20 mouse cellular contexts compared by ENCODE assay signal in the genomic region with DNA sequence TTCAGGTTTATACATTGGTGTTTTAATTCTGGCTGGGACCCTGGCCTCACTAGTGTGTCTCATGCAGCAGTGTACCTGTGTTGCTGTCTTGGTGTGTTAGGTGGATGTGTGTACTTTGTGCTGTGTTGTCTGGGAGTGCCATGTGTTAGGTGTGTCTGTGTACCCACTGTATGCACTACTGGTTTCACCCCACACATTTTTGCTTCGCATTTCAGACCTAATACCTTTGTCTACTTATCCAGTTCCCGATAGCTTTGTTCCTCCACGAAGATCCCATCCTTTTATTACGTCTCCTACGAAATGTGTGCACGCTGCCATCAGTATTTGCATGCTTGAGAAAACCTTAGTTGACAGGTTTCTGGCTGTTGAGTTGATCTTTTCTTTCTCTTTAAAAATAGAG. TPM values are rescaled to one million over a fixed set of nuclear protein-coding genes. Genes with fewer than 3 reads are reported as not detected.
A peak's percentile ranks its signal among the peaks of the same experiment; 100 is the strongest.
DNase-seq lines count a peak whose midpoint lies in the region; ATAC-seq lines count a peak whose summit lies in the region.
"Had no signal": no experiment of that assay in that cellular context is flagged by ENCODE, and none has a peak within 500 bp of the region (broad histone marks: within the 10 kb centered on the region; RNA-seq: fewer than 3 reads in every experiment).

No protein-coding gene starts in this region.

- no peak for ATAC-seq in midbrain, embryonic 14.5 days (ENCODE audit: low FRiP score, low TSS enrichment)
- ATAC-seq: forebrain, embryonic 13.5 days; forebrain, embryonic 15.5 days had no signal

- H3K27me3 ChIP-seq in midbrain, embryonic 14.5 days (ENCODE audit: control insufficient read depth, insufficient read depth, low read length), result no peaks in the 10 kb centered on the region
- no peaks in the 10 kb centered on the region for H3K27me3 ChIP-seq in midbrain, embryonic 10.5 days (ENCODE audit: low read depth, poor library complexity, severe bottlenecking)
- H3K27me3 ChIP-seq: embryonic facial prominence, embryonic 13.5 days; embryonic facial prominence, embryonic 15.5 days; forebrain, embryonic 13.5 days; forebrain, embryonic 15.5 days had no signal

- H3K4me1 ChIP-seq in midbrain, embryonic 14.5 days (ENCODE audit: control insufficient read depth, insufficient read depth, low read length), result no peaks in the 10 kb centered on the region
- no peaks in the 10 kb centered on the region for H3K4me1 ChIP-seq in midbrain, embryonic 10.5 days
- H3K4me1 ChIP-seq: embryonic facial prominence, embryonic 15.5 days; forebrain, embryonic 10.5 days had no signal

- no peak overlapping the region; the same call in 1 of the 2 replicates for H3K9ac ChIP-seq in midbrain, embryonic 14.5 days (replicated peaks; ENCODE audit: low read length)
- H3K9ac ChIP-seq: embryonic facial prominence, embryonic 13.5 days; embryonic facial prominence, embryonic 15.5 days; forebrain, embryonic 13.5 days; forebrain, embryonic 15.5 days had no signal

- DNase-seq in heart, adult 11 months, result peak; percentile 52
- no peak for DNase-seq in heart, postnatal 4 days
- no peak for DNase-seq in midbrain, embryonic 14.5 days
- no peak for DNase-seq in midbrain, embryonic 10.5 days (ENCODE audit: low spot score)
- DNase-seq: adrenal gland, adult 2 months; adrenal gland, postnatal 10 days; adrenal gland, postnatal 25 days; cerebellum, adult 11 months; cerebellum, adult 18-20 months; cerebellum, adult 8-10 months; cerebellum, adult 9-11 months; cerebellum, postnatal 14 days; cerebellum, postnatal 36 days; embryo, embryonic 11 days had no signal

- H3K4me3 ChIP-seq in midbrain, embryonic 14.5 days (replicated peaks; ENCODE audit: low read depth, low read length), result no peak overlapping the region
- no peak overlapping the region for H3K4me3 ChIP-seq in midbrain, embryonic 10.5 days
- H3K4me3 ChIP-seq: embryonic facial prominence, embryonic 13.5 days; embryonic facial prominence, embryonic 15.5 days; erythroblast, embryonic 14.5 days; forebrain, embryonic 10.5 days; forebrain, embryonic 13.5 days; forebrain, embryonic 15.5 days had no signal

- 90% methylated on average over 6 of the region's 6 CpGs for WGBS in midbrain, embryonic 14.5 days
- 93% methylated on average over 6 of the region's 6 CpGs for WGBS in midbrain, embryonic 10.5 days

- no peaks in the 10 kb centered on the region for H3K9me3 ChIP-seq in midbrain, embryonic 14.5 days (ENCODE audit: control insufficient read depth, low read length)
- no peaks in the 10 kb centered on the region for H3K9me3 ChIP-seq in midbrain, embryonic 10.5 days (replicated peaks)
- H3K9me3 ChIP-seq: embryonic facial prominence, embryonic 13.5 days; embryonic facial prominence, embryonic 15.5 days; forebrain, embryonic 10.5 days; forebrain, embryonic 13.5 days; forebrain, embryonic 15.5 days had no signal

- H3K36me3 ChIP-seq in midbrain, embryonic 14.5 days (ENCODE audit: control insufficient read depth, insufficient read depth, low read length), result peaks cover 5% of the 10 kb centered on the region; the same call in 1 of the 2 replicates
- H3K36me3 ChIP-seq in midbrain, embryonic 10.5 days, result peaks cover 26% of the 10 kb centered on the region

- H3K4me2 ChIP-seq in midbrain, embryonic 14.5 days (ENCODE audit: low read length), result no peak overlapping the region
- H3K4me2 ChIP-seq: embryonic facial prominence, embryonic 13.5 days; embryonic facial prominence, embryonic 15.5 days; forebrain, embryonic 13.5 days; forebrain, embryonic 15.5 days had no signal

- 0 out of 2 replicates have a peak overlapping the region, but pooled peaks have one; percentile 2 for H3K27ac ChIP-seq in midbrain, embryonic 14.5 days (replicated peaks; ENCODE audit: low read depth, low read length)
- no peak overlapping the region for H3K27ac ChIP-seq in midbrain, embryonic 10.5 days (replicated peaks)
- H3K27ac ChIP-seq: embryonic facial prominence, embryonic 13.5 days; embryonic facial prominence, embryonic 15.5 days; forebrain, embryonic 10.5 days; forebrain, embryonic 13.5 days; forebrain, embryonic 15.5 days had no signal

RNA-seq across cellular contexts. Expression of gene Ppp4r1, which starts 18.1 kb away (rescaled TPM):
- total RNA-seq in heart, postnatal 4 days (2021), result 10 to 100 TPM; 79.8 to 83.0 TPM
- polyA plus RNA-seq in midbrain, embryonic 14.5 days (2014; fragmentation: Nextera tagmentation; extraction: Ambion mirVana), result 45.0 and 54.0 TPM in 2 replicates
- 58.2 and 60.7 TPM in 2 replicates for polyA plus RNA-seq in midbrain, embryonic 10.5 days (2016; fragmentation: Nextera tagmentation; extraction: Ambion mirVana)

RNA-seq across cellular contexts. Expression of gene Rab31, which starts 27.9 kb away (rescaled TPM):
- total RNA-seq in heart, postnatal 4 days (2021), result 10 to 100 TPM; 39.7 to 42.5 TPM
- polyA plus RNA-seq in midbrain, embryonic 14.5 days (2014; fragmentation: Nextera tagmentation; extraction: Ambion mirVana), result 67.8 and 90.2 TPM in 2 replicates
- polyA plus RNA-seq in midbrain, embryonic 10.5 days (2016; fragmentation: Nextera tagmentation; extraction: Ambion mirVana), result 62.5 and 67.3 TPM in 2 replicates
- polyA plus RNA-seq: erythroblast, embryonic 14.5 days had no signal
